Mouse (Mus musculus): ENCODE results near the gene 1110051M20Rik. TPM values are rescaled to one million over a fixed set of nuclear protein-coding genes. Genes with fewer than 3 reads are reported as not detected.

1110051M20Rik gene
- polyA plus RNA-seq, 1 experiment, result 106 TPM

DNA sequence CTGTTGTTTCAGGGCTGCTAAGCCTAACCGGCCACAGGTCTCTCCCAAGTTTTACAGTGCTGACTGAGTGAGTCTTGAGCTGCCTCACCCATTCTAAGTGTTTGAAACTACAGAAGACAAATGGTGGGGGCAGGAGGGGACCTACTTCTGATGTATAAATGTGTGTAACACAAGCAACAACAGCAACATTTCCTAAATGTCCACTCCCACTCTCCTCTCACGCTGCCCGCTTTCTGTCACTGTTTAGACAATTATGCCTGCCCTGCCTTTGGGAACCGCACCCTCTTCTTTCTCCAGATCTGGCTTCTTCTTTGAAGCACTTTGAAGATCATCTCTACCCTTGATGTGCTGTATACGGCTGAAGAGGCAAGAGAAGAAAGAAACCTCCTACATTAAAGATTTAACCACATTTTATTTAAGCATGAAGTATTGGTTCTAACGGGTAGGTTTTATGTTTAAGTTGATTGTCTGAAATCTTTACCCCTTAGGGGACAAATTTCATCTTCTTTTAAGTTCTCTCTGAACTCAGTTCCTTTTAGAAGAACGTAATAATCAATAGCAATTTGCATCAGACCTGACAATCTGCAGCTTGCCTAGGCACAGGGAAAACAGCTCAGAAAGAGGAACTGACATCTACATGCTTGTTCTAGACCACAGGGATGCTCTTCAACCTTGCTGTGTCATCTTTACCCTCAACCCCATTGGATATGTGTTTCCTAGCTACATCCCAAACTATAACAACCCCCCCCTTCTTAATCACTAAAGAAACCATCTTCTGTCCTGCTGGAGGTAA is 113.3 kb downstream of the 1110051M20Rik start:
- TF ChIP-seq POLR2A (IDR thresholded peaks at IDR 0.05; ENCODE audit: borderline replicate concordance, insufficient read depth, low read length) (no peak), CTCF (IDR thresholded peaks at IDR 0.05; ENCODE audit: borderline replicate concordance, insufficient read depth, low read depth, low read length) (no peak)
- H3K27me3 ChIP-seq (ENCODE audit: control insufficient read depth, insufficient read depth, low read length), result no peaks in the 10 kb centered on the region
- WGBS, result 92% methylated on average over 7 of the region's 7 CpGs
- H3K4me1 ChIP-seq (ENCODE audit: control insufficient read depth, insufficient read depth, low read length), result peaks cover 8% of the 10 kb centered on the region
- no peak overlapping the region for H3K27ac ChIP-seq (ENCODE audit: insufficient read depth, low read length)
- H3K4me3 ChIP-seq (replicated peaks; ENCODE audit: insufficient read depth, low read depth, low read length), result no peak overlapping the region
- no peak for DNase-seq

DNA sequence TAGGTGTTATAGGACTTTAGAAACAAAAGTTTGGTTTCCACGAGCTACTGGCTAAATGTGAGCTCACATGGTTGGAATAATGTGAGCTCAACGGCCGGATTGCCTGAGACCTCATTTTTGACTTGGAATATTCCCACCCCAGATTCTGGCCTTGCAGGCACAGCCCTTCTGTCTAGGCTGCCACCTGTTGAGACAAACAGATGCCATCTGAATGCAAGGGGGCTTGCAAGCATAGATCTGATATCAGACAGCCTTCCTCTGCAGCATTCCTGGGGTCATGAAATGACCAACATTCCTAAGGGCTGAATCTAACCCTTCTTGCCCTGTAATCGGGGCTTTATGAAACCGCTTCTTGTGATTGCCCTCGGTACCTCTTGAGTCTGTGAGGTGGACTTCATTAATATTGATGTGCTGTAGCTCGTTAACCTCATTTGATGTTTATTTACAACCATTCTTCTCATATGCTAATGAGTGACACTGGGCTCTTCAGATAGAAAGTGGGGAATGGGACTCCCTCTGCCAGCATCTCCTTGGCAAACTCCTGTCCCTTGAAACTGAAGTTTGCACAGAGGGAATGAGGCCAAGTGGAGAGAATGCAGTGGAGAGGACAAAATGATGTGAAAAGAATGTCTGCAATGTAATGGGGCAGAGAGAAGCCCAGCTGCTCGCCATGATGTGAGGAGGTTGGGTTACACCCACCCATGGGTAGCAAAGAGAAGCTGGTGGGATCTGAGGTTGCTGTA is 114.3 kb downstream of the 1110051M20Rik start:
- Histone ChIP-seq H3K4me3 (replicated peaks; ENCODE audit: insufficient read depth, low read depth, low read length) (no peak overlapping the region), H3K27ac (ENCODE audit: insufficient read depth, low read length) (no peak overlapping the region), H3K27me3 (ENCODE audit: control insufficient read depth, insufficient read depth, low read length) (no peaks in the 10 kb centered on the region), H3K4me1 (ENCODE audit: control insufficient read depth, insufficient read depth, low read length) (peaks cover 8% of the 10 kb centered on the region)
- TF ChIP-seq CTCF (IDR thresholded peaks at IDR 0.05; ENCODE audit: borderline replicate concordance, insufficient read depth, low read depth, low read length) (no peak), POLR2A (IDR thresholded peaks at IDR 0.05; ENCODE audit: borderline replicate concordance, insufficient read depth, low read length) (no peak)
- DNase-seq, result peak in 1 of 2 experiments; percentile 24
- WGBS, result 50% methylated on average over 8 of the region's 8 CpGs

DNA sequence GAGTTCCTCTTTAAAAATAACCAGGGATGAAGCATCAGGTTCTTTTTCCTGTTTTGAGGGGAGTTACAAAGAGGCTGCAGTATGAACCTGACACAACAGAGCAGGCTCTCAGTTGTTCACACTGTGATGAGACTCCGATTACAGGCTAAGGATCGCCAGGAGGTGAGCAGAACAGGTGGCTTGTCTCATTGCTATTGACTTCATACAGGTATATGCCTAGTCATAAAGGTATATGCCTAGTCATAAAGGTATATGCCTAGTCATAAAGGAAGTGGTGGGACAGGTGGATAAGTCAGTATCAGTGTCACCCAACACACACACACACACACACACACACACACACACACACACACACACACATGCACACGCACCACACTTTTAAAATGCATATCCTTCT is 115.8 kb downstream of the 1110051M20Rik start:
- whole genome bisulfite sequencing, result 74% methylated on average over 3 of the region's 3 CpGs
- H3K4me3 ChIP-seq (replicated peaks; ENCODE audit: insufficient read depth, low read depth, low read length), result no peak overlapping the region
- no peak for DNase-seq
- no peaks in the 10 kb centered on the region for H3K27me3 ChIP-seq (ENCODE audit: control insufficient read depth, insufficient read depth, low read length)
- peaks cover 18% of the 10 kb centered on the region for H3K4me1 ChIP-seq (ENCODE audit: control insufficient read depth, insufficient read depth, low read length)
- H3K27ac ChIP-seq (ENCODE audit: insufficient read depth, low read length), result no peak overlapping the region
- no peak for TF ChIP-seq CTCF (IDR thresholded peaks at IDR 0.05; ENCODE audit: borderline replicate concordance, insufficient read depth, low read depth, low read length)

DNA sequence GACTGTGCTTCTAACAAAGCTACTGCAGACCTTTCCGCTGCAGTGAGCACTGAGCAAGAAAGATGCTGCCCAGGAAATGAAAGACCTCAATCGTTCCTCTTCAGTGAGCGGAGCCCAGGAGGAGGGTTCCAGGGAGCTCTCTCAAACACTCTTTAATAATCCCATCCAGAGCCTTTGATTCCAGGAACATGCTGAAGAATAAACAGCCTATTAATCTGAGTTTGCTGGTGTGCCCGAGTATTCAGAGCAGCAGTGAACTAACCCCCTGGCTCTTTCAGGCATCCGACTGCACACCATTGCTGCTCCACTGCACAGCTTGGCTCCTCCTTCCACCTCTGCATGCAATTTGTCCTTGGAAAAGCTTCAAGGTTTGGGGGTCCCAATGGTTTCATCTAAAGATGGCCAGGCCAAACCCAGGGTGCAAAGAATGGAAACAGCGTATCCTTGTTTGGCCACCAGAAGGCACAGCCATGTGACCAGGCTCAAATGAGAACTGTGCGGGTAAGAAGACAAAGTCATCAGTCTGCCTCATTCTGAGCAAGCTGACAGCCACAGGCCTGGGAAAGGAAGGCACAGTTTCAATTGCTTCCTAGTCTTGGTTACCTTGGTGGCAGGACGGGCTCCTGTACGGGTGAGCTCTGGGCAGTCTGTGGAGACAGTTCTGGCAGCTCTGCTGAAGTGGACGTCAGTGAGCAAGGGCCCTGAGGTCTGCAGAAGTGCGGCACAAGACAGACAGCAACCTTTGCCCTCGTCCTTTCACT is 116.4 kb downstream of the 1110051M20Rik start:
- DNase-seq, result peak; percentile 22 to 42
- Histone ChIP-seq H3K27ac (ENCODE audit: insufficient read depth, low read length) (no peak overlapping the region), H3K27me3 (ENCODE audit: control insufficient read depth, insufficient read depth, low read length) (no peaks in the 10 kb centered on the region), H3K4me1 (ENCODE audit: control insufficient read depth, insufficient read depth, low read length) (peaks cover 18% of the 10 kb centered on the region), H3K4me3 (replicated peaks; ENCODE audit: insufficient read depth, low read depth, low read length) (no peak overlapping the region)
- WGBS, result 63% methylated on average over 12 of the region's 12 CpGs
- no peak for TF ChIP-seq POLR2A (IDR thresholded peaks at IDR 0.05; ENCODE audit: borderline replicate concordance, insufficient read depth, low read length)
- TF ChIP-seq CTCF (IDR thresholded peaks at IDR 0.05; ENCODE audit: borderline replicate concordance, insufficient read depth, low read depth, low read length), result no peak

DNA sequence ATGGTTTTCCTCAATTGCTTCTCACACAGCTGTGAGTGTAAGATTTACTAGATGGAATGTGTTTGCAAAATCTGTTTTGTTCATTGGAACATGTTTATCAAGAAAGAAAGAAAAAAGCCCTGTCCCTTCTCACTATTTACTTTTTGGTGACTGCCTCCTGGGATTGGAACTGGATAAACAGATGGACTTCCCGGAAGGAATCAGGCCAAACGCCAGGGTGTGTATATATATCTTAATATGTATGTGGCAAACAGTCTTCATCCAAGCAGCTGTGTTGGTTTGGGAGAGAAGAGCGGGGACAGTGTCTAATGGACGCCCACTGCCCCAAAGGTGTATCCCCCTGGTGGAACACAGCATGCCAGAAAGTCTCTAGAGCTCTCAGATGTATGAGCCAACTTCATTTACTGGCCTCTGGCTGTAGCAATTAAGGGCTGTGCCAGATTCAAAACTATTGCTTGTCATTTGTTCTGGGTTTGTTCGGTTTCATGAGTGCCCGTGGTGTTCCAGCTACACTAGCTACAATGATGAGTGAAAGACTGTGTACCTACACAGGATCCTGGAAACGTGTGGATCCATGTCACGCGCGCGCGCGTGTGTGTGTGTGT is 117.7 kb downstream of the 1110051M20Rik start:
- Histone ChIP-seq H3K4me3 (replicated peaks; ENCODE audit: insufficient read depth, low read depth, low read length) (no peak overlapping the region), H3K4me1 (ENCODE audit: control insufficient read depth, insufficient read depth, low read length) (peaks cover 18% of the 10 kb centered on the region), H3K27me3 (ENCODE audit: control insufficient read depth, insufficient read depth, low read length) (no peaks in the 10 kb centered on the region), H3K27ac (ENCODE audit: insufficient read depth, low read length) (no peak overlapping the region)
- peak in 1 of 2 experiments; percentile 27 for DNase-seq
- no peak for TF ChIP-seq POLR2A (IDR thresholded peaks at IDR 0.05; ENCODE audit: borderline replicate concordance, insufficient read depth, low read length)
- no peak for TF ChIP-seq CTCF (IDR thresholded peaks at IDR 0.05; ENCODE audit: borderline replicate concordance, insufficient read depth, low read depth, low read length)
- WGBS, result 58% methylated on average over 13 of the region's 13 CpGs

DNA sequence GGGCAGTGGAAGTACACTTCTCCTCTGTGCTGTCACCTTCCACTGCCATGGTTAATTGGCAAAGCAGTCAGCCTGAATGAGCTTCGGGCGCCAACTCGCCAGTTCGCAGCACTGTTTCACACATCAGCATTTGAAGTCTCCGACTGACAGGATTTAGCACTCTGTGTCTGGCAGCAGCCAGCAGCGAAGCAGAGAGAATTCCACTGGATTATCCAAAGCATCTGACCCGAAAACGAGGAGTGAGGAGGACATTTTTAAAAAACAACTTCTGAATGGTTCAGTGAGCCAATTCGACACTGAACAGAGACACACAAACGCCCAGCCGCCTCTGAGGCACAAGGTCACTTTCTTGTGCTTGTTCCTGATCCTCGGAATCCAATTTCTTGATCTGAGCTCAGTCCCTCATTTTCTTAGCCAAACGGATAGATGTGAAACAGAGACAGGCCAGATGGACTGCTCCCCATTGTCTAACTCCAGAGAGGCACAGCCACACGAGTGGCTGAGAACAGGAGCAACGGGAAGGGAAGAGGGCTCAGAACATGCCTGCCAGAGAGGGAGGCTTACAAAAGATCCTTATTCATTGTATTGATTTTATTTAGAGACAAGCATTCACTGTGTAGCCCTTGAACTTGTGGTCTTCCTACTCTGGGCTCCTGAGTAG is 119.6 kb downstream of the 1110051M20Rik start:
- TF ChIP-seq CTCF (IDR thresholded peaks at IDR 0.05; ENCODE audit: borderline replicate concordance, insufficient read depth, low read depth, low read length), result no peak
- TF ChIP-seq POLR2A (IDR thresholded peaks at IDR 0.05; ENCODE audit: borderline replicate concordance, insufficient read depth, low read length), result no peak
- 39% methylated on average over 15 of the region's 15 CpGs for WGBS
- DNase-seq, result peak; percentile 22 to 27
- no peaks in the 10 kb centered on the region for H3K27me3 ChIP-seq (ENCODE audit: control insufficient read depth, insufficient read depth, low read length)
- no peak overlapping the region for H3K4me3 ChIP-seq (replicated peaks; ENCODE audit: insufficient read depth, low read depth, low read length)
- H3K27ac ChIP-seq (ENCODE audit: insufficient read depth, low read length), result no peak overlapping the region
- H3K4me1 ChIP-seq (ENCODE audit: control insufficient read depth, insufficient read depth, low read length), result peaks cover 18% of the 10 kb centered on the region

DNA sequence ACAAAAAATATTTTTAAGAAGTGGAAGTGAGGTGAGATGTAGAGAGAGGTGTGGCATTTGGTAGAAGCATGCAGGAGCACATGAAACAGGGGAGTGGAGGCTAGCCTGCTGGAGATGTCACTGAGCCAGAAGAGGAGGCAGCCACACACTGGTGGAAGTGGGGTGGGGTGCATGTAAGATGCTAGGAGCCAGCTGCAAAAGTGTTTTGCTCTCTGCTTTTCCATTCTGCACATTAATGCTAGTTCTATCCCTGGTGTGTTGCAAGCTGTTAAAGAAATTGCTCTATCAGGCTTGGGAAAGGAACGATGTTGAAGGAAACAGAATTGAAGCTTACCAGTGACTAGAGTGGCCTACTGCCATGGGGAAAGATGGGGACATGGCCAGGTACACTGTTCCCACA is 120.2 kb downstream of the 1110051M20Rik start:
- 53% methylated on average over 1 of the region's 1 CpGs for WGBS

More for the DNA sequence above, 120.2 kb downstream of the 1110051M20Rik start:
- Histone ChIP-seq H3K27ac (ENCODE audit: insufficient read depth, low read length) (no peak overlapping the region), H3K4me3 (replicated peaks; ENCODE audit: insufficient read depth, low read depth, low read length) (no peak overlapping the region), H3K4me1 (ENCODE audit: control insufficient read depth, insufficient read depth, low read length) (peaks cover 18% of the 10 kb centered on the region), H3K27me3 (ENCODE audit: control insufficient read depth, insufficient read depth, low read length) (no peaks in the 10 kb centered on the region)
- DNase-seq, result no peak
- no peak for TF ChIP-seq CTCF (IDR thresholded peaks at IDR 0.05; ENCODE audit: borderline replicate concordance, insufficient read depth, low read depth, low read length)
- TF ChIP-seq POLR2A (IDR thresholded peaks at IDR 0.05; ENCODE audit: borderline replicate concordance, insufficient read depth, low read length), result no peak

All from cerebellum, adult 2 months (tissue).